Mouse (Mus musculus): ENCODE measurements around the gene Rassf9. TPM values are rescaled to one million over a fixed set of nuclear protein-coding genes. Genes with fewer than 3 reads are reported as not detected.
A peak's percentile ranks its signal among the peaks of the same experiment; 100 is the strongest.

Rassf9 gene
- total RNA-seq (2021) = 10 to 100 TPM; 11.1 to 14.2 TPM
- long read RNA-seq, experiment 1, full-length matches to known transcripts = 5 of 6 reads
- long read RNA-seq, experiment 1, partial matches to known transcripts = 0 of 6 reads
- long read RNA-seq, experiment 1, other reads (novel, unspliced or antisense) = 1 of 6 reads
- long read RNA-seq, experiment 2, full-length matches to known transcripts = 4 of 6 reads
- long read RNA-seq, experiment 2, partial matches to known transcripts = 0 of 6 reads
- long read RNA-seq, experiment 2, other reads (novel, unspliced or antisense) = 2 of 6 reads

DNA sequence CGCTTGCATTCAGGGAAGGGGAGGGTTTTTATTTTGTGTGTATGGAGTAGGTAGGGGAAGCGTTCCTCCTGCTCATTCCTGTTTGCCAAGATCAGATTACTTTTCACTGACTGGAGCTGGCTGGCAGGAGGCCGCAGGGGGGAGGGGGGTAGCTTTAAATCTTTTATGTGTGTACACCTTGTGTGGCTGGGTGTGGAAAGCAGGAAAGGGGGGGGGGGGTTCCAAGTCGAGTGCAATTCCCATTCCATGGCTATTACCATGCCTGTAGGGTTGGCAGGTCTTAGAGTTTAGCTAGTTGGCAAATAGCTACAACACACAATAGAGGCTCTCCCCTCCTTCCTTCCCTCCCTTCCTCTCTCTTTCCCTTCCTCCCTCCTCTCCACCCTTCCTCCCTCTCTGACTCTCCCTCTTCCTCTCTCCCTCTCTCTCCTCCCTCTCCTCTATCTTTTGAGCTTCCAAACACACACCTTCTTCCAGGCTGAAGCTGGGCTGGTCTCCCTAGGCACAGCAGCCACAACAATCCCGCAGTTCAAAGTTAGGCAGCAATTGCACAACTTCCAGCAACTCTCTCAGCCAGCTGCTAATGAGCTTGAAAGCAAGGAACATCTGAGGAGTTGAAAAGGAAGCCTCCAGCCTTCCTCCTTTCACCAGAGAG is at the start of gene Rassf9:
TSS of gene Rassf9 (plus strand) at position 416 of the 655 bp plus-strand sequence.
- DNase-seq = peak; percentile 23 to 36

DNA sequence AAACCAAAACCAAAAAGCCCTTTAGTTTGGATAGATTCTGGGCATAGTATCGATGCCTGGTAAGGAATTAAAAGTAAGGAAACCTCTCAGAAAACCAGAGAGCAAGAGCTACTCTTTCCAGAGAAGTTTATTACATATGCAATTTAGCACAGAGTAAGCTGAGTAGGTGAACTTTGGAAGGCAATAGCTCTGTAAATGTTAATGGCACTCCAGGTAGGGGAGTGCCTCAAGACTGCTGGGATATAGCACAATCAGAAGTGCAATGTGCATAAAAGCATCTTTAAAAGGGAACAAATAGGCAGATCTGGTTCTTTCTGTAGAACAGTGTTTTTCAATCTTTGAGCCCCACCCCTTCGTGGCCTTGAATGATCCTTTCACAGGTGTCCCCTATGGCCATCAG is 42.6 kb upstream of the Rassf9 start:
- no peak for DNase-seq
- intact Hi-C loops (cut with DNase I) = no loop called here

More for the DNA sequence above, at the start of gene Rassf9:
- intact Hi-C loops (cut with DNase I) = loop anchor here (5.0 kb wide), 1 partner anchor 35 kb away; no protein-coding TSS in a partner anchor

DNA sequence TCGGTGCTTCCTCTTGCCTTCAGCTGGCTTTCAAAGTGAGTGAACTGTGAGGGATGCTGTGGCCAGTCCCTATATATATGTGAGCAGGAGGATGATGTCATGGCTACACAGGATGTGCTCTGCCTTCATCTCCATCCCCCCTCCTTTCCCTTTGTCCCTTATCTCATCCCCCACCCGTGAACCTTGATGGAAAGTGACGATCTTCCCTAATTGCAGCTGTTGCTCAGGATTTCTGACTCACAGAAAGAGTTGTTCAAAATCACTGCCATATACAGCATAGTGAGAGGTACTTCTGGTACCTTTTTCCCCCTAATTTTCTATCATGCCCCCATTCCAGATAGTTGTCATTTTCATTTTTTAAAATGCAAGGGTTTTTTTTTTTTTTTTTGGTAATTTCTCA is 21.6 kb upstream of the Rassf9 start, which contains the start of gene Nts:
TSS of gene Nts (minus strand) at position 101 of the 400 bp plus-strand sequence.
- no peak for DNase-seq
- intact Hi-C loops (cut with DNase I) = loop anchor here (2.0 kb wide), 1 partner anchor 332 kb away; no protein-coding TSS in a partner anchor

GRCm38 (mm10) chr10:102491792-102492191 is 20.2 kb upstream of the Rassf9 start:
- intact Hi-C loops (cut with DNase I) = loop anchor here (2.0 kb wide), 1 partner anchor 331 kb away; no protein-coding TSS in a partner anchor
- peak; percentile 22 to 51 for DNase-seq

GRCm38 (mm10) chr10:102498754-102499153 is 13.3 kb upstream of the Rassf9 start:
- intact Hi-C loops (cut with DNase I) = loop anchor here (2.0 kb wide), 1 partner anchor 236 kb away; no protein-coding TSS in a partner anchor
- DNase-seq = peak in 1 of 2 experiments; percentile 48

DNA sequence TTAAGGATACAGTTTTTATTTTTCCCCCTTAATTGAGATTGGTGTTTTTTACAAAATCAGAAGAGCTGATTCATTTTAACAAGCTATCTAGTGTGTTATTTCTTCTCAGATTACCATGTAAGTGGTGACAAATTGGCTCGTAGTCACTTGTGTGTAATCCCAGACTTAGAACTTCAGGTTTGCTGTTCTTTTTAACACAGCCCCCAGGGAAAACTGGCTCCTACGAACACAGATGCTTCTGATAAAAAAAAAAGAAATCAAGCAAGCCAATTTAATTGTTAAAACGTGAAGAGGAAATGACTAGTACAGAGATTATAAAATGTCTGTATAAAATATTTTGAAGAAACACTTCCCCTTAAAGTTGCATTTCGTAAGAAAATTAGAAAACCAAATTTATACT is 4.6 kb upstream of the Rassf9 start:
- DNase-seq = no peak
- intact Hi-C loops (cut with DNase I) = no loop called here

DNA sequence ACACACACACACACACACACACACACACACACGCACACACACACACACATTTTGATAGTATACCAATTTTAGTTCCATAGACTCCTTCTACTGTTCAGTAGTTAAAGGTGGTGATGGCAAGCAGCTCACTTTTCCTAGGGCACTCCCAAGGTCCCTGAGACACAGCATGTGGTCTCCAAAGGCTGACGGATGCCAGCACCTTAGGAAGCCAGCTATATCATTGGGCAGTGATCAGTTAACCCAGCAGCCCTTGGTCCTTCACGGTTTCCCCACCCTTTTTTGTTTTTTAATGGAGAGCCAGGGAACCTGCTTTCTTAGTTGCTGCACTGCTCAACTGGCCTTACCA is 588 bp upstream of the Rassf9 start:
- no peak for DNase-seq
- intact Hi-C loops (cut with DNase I) = loop anchor here (5.0 kb wide), 1 partner anchor 36 kb away; no protein-coding TSS in a partner anchor

DNA sequence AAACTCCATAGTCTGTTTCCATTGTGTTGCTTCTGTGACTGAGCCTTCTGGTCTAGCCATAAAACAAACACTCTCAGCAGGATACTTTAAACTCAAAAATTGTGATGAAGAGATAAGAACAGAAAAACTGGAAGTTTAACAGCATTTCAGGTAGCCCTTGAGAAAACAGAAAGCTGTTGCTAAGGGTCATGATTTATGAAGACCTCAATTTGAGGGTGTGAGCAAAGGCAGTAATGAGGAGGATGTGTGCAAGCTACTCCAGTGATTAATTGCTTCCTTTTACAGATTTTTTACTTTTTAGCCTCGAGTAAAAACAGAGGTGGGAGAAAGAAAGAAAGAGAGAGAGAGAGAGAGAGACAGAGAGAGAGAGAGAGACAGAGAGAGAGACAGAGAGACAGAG is 2.1 kb downstream of the Rassf9 start:
- DNase-seq = no peak
- intact Hi-C loops (cut with DNase I) = loop anchor here (5.0 kb wide), 1 partner anchor 33 kb away; no protein-coding TSS in a partner anchor

DNA sequence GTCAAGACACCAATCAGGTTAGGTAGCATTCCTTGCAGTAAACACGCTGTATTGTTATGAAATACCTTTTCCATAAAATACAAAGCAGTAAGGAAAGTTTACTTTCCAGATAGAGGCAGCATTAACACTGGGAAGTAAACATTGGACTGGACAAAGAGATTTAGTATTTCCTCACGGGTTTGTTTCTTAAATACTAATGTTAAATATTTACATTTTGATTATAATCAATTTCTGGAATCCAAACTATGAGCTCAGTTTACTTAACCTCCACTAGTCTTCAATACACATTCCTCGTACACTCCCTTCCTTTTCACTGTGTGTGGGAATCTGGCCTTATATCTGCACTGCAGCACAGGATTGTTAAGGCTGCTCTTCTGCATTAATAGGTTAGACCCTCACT is 15.9 kb downstream of the Rassf9 start:
- no peak for DNase-seq
- intact Hi-C loops (cut with DNase I) = no loop called here

DNA sequence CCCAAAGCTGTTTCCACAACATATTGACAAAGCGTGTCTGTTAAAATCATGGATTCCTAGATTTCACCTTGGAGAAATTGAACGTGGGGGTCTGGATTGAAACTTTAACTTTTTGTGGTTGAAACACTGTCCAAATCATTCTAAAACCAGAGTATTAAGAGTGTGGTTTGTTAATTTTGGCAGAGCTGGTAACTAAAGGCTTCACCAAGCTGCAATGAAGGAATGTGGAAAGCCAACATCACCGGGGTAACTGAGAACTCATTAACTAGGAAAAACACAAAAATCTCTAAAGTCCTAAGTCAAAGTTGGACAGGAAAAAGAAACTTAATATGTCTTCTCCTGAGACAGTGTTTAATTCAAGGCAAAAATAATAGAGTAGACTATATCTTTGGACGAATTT is 41.9 kb downstream of the Rassf9 start:
- no peak for DNase-seq
- intact Hi-C loops (cut with DNase I) = no loop called here

DNA sequence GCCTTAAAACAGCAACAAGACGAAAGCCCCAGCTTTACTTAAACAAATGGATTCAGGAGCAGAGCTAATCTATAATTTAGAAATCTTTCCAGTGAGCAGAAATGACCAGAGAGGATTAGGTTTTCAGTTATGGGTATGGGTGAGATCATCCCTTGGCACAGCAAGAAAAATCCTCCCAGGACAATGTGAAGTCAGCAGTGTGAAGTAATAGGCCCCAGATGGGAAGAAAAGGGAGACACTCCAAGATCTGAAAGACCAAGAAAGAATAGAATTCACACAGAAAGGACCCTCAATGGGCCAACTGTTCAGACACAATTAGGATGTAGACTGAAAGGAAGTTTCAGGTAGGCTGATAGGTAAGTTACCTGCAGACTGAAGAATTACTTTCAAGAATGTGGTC is 50.5 kb downstream of the Rassf9 start:
- intact Hi-C loops (cut with DNase I) = loop anchor here (10.0 kb wide), 1 partner anchor 172 kb away; no protein-coding TSS in a partner anchor
- DNase-seq = no peak

DNA sequence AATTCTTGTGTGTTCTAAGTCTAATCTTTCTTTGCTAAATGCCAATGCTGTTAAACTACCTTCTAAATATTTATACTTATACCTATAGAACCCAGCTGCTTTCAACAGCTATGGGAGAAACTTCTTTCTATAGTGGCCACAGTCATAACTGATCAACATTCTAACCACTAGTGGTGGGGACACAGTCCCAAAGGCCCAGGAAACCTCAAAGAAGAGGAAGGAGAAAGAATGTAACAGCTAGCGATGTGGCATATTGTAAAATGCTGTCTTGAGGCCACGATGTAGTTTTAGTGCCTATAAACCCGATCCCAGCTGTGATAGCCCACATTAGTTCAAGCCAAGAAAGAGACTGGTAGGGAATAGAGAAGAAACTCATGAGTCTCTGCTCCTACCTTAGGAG is 65.9 kb downstream of the Rassf9 start:
- intact Hi-C loops (cut with DNase I) = no loop called here
- no peak for DNase-seq

DNA sequence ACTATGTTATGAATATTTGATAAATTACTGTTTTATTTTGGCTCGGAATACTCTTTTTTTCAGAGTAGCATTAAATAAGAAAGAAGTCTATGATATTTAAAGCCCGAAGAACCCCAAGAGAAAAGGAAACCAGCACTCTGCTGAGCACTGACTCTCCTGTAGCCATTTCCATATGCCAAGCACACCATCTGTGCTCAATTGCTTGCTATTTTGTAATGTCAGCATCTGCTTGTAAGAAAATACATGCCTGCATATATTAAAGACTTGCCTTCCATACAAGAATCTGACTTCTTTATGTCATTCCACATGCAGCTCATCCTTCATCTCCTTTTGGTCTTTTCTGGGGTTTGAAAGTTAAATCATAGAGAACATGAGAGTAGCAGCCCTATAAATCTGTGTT is 82.3 kb downstream of the Rassf9 start:
- DNase-seq = no peak
- intact Hi-C loops (cut with DNase I) = no loop called here

Other genes starting within 250 kb of the Rassf9 start
- gene Nts, start 21.7 kb upstream of the Rassf9 start, total RNA-seq (2021) = 1 to 10 TPM; 2.4 to 3.1 TPM